Mouse (Mus musculus) cerebellum, adult 2 months (tissue): ENCODE data around the gene Gk5.

Source experiments
- CTCF ChIP-seq: fragments of 200-500 bp; IDR thresholded peaks from 2 replicates; pipeline ENCODE4 v1.5.1; 2011; ENCODE audit warnings: low read depth, mild to moderate bottlenecking, control low read depth, low read length, moderate library complexity, borderline replicate concordance; ENCODE audit not compliant: insufficient read depth
- POLR2A ChIP-seq: fragments of 200-500 bp; IDR thresholded peaks from 2 replicates; pipeline ENCODE4 v1.6.1; 2011; ENCODE audit warnings: low read length, control low read depth, borderline replicate concordance; ENCODE audit not compliant: insufficient read depth

- no peak for TF ChIP-seq CTCF
- TF ChIP-seq POLR2A = no peak
Observed at GRCm38 (mm10) chr9:96132956-96133603, 13.9 kb downstream of the Gk5 start.
